Mouse (Mus musculus) hindbrain, embryonic 10.5 days (tissue): ENCODE measurements around the gene Hspa1a. TPM values are rescaled to one million over a fixed set of nuclear protein-coding genes. Genes with fewer than 3 reads are reported as not detected.
A peak's percentile ranks its signal among the peaks of the same experiment; 100 is the strongest.
"Not testable (repeated sequence)": the region's sequence is repeated elsewhere in the genome, so short reads cannot be mapped to it uniquely, and the experiment has no call there.

Experiments used
- DNase-seq: peaks from one replicate; pipeline ENCODE4 v3.0.0-alpha.2; 2017; ENCODE audit warnings: low spot score
- H3K27ac ChIP-seq: fragments of 300-500 bp; sonication (generic); 2 replicates; pipeline ENCODE4 v1.5.1; 2016; ENCODE audit warnings: mild to moderate bottlenecking, moderate library complexity
- H3K27me3 ChIP-seq: fragments of 300-500 bp; sonication (generic); 2 replicates; pipeline ENCODE4 v1.6.1; 2016; ENCODE audit warnings: mild to moderate bottlenecking; ENCODE audit not compliant: poor library complexity, insufficient read depth, severe bottlenecking
- H3K36me3 ChIP-seq: fragments of 300-500 bp; sonication (generic); 2 replicates; pipeline ENCODE4 v1.6.1; 2016; ENCODE audit warnings: mild to moderate bottlenecking, moderate library complexity
- H3K4me1 ChIP-seq: fragments of 300-500 bp; sonication (generic); replicated peaks from 2 replicates; pipeline ENCODE4 v1.6.1; 2016; ENCODE audit warnings: mild to moderate bottlenecking
- H3K4me3 ChIP-seq: fragments of 300-500 bp; sonication (generic); 2 replicates; pipeline ENCODE4 v1.5.1; 2016; ENCODE audit warnings: mild to moderate bottlenecking, moderate library complexity
- H3K9me3 ChIP-seq: fragments of 300-500 bp; sonication (generic); 2 replicates; pipeline ENCODE4 v1.6.1; 2016; ENCODE audit warnings: mild to moderate bottlenecking, moderate library complexity
- WGBS: fragments of 180-500 bp; shearing (Covaris S2); methylation state at CpG from one replicate; pipeline ENCODE4 v1.1.7; 2016; 5-methylcytosine and 5-hydroxymethylcytosine counted together
- polyA plus RNA-seq: library from polyadenylated mRNA; unstranded; fragments of >200 nt; fragmentation: Nextera tagmentation; extraction: Ambion mirVana; gene quantifications from 2 replicates; pipeline ENCODE4 v1.2.1, GENCODE M21; 2016

The Hspa1a gene
- polyA plus RNA-seq, 1 experiment from 2014 or later: 1.7 TPM

- H3K27me3 ChIP-seq: peaks cover 62% of the 10 kb centered on the region
- H3K4me3 ChIP-seq, H3K27ac ChIP-seq, H3K36me3 ChIP-seq, DNase-seq, H3K9me3 ChIP-seq: not testable (repeated sequence)
- peaks cover 12% of the 10 kb centered on the region for H3K4me1 ChIP-seq
- 32% methylated on average over 35 of the region's 40 CpGs for WGBS
Measured at GRCm38 (mm10) chr17:34957966-34958365, 14.0 kb downstream of the Hspa1a start.

- H3K4me3 ChIP-seq, H3K27ac ChIP-seq, DNase-seq, H3K36me3 ChIP-seq, H3K9me3 ChIP-seq: not testable (repeated sequence)
- H3K4me1 ChIP-seq: peaks cover 12% of the 10 kb centered on the region
- peaks cover 57% of the 10 kb centered on the region for H3K27me3 ChIP-seq
- WGBS: 19% methylated on average over 40 of the region's 40 CpGs
Measured at GRCm38 (mm10) chr17:34957291-34957690, 14.7 kb downstream of the Hspa1a start.

- 50% methylated on average over 1 of the region's 1 CpGs for WGBS
- peaks cover 4% of the 10 kb centered on the region for H3K36me3 ChIP-seq
- H3K27ac ChIP-seq: no peak overlapping the region
- DNase-seq: no peak
- no peaks in the 10 kb centered on the region for H3K9me3 ChIP-seq
- H3K4me1 ChIP-seq: peaks cover 12% of the 10 kb centered on the region
- peaks cover 47% of the 10 kb centered on the region for H3K27me3 ChIP-seq
- H3K4me3 ChIP-seq: no peak overlapping the region
Measured at GRCm38 (mm10) chr17:34956340-34956739, 15.6 kb downstream of the Hspa1a start.

- Histone ChIP-seq H3K9me3 (no peaks in the 10 kb centered on the region), H3K4me1 (peaks cover 16% of the 10 kb centered on the region), H3K27me3 (peaks cover 43% of the 10 kb centered on the region), H3K4me3 (no peak overlapping the region), H3K36me3 (peaks cover 9% of the 10 kb centered on the region), H3K27ac (no peak overlapping the region)
- DNase-seq: no peak
- WGBS: 78% methylated on average over 3 of the region's 3 CpGs
Measured at GRCm38 (mm10) chr17:34955884-34956283, 16.1 kb downstream of the Hspa1a start.

GRCm38 (mm10) chr17:34954831-34955230 is 17.1 kb downstream of the Hspa1a start:
- no peak overlapping the region; the same call in 1 of the 2 replicates for H3K4me3 ChIP-seq
- WGBS: 75% methylated on average over 4 of the region's 4 CpGs

GRCm38 (mm10) chr17:34953904-34954303 is 18.1 kb downstream of the Hspa1a start:
- H3K4me1 ChIP-seq: peaks cover 12% of the 10 kb centered on the region
- peaks cover 35% of the 10 kb centered on the region for H3K27me3 ChIP-seq
- no peak overlapping the region for H3K27ac ChIP-seq
- peaks cover 25% of the 10 kb centered on the region for H3K36me3 ChIP-seq
- H3K9me3 ChIP-seq: no peaks in the 10 kb centered on the region
- no peak for DNase-seq
- H3K4me3 ChIP-seq: no peak overlapping the region
- WGBS: 91% methylated on average over 4 of the region's 4 CpGs

More at GRCm38 (mm10) chr17:34954831-34955230, 17.1 kb downstream of the Hspa1a start:
- peaks cover 19% of the 10 kb centered on the region for H3K36me3 ChIP-seq
- H3K27me3 ChIP-seq: peaks cover 35% of the 10 kb centered on the region
- no peaks in the 10 kb centered on the region for H3K9me3 ChIP-seq
- H3K27ac ChIP-seq: no peak overlapping the region
- DNase-seq: no peak
- peaks cover 18% of the 10 kb centered on the region for H3K4me1 ChIP-seq

- DNase-seq: no peak
- Histone ChIP-seq H3K27me3 (peaks cover 35% of the 10 kb centered on the region), H3K36me3 (peaks cover 25% of the 10 kb centered on the region), H3K4me1 (peaks cover 12% of the 10 kb centered on the region), H3K9me3 (no peaks in the 10 kb centered on the region), H3K27ac (peak overlapping the region; percentile 99), H3K4me3 (peak overlapping the region; percentile 99)
- 90% methylated on average over 3 of the region's 3 CpGs for WGBS
Measured at GRCm38 (mm10) chr17:34953258-34953657, 18.7 kb downstream of the Hspa1a start.

- Histone ChIP-seq H3K4me3 (peak overlapping the region; percentile 99), H3K9me3 (no peaks in the 10 kb centered on the region), H3K4me1 (peaks cover 12% of the 10 kb centered on the region), H3K27ac (peak overlapping the region; percentile 99), H3K27me3 (peaks cover 31% of the 10 kb centered on the region), H3K36me3 (peaks cover 25% of the 10 kb centered on the region)
- peak; percentile 86 for DNase-seq
- WGBS: under 1% methylated on average over 23 of the region's 23 CpGs
Measured at GRCm38 (mm10) chr17:34952378-34953040, 19.4 kb downstream of the Hspa1a start.

- peak overlapping the region; percentile 99 for H3K4me3 ChIP-seq
- H3K27ac ChIP-seq: peak overlapping the region; percentile 99
- under 1% methylated on average over 29 of the region's 29 CpGs for WGBS
- peaks cover 25% of the 10 kb centered on the region for H3K36me3 ChIP-seq
- peaks cover 12% of the 10 kb centered on the region for H3K4me1 ChIP-seq
- no peak for DNase-seq
- H3K9me3 ChIP-seq: no peaks in the 10 kb centered on the region
- H3K27me3 ChIP-seq: peaks cover 25% of the 10 kb centered on the region
Measured at GRCm38 (mm10) chr17:34951636-34952377, 20.1 kb downstream of the Hspa1a start.

- DNase-seq: no peak
- no peaks in the 10 kb centered on the region for H3K9me3 ChIP-seq
- WGBS: 38% methylated on average over 10 of the region's 10 CpGs
Measured at GRCm38 (mm10) chr17:34950514-34951455, 21.2 kb downstream of the Hspa1a start.

GRCm38 (mm10) chr17:34949553-34949969 is 22.4 kb downstream of the Hspa1a start:
- peak overlapping the region; percentile 53; the same call in 1 of the 2 replicates for H3K27ac ChIP-seq
- DNase-seq: peak; percentile 47

More at GRCm38 (mm10) chr17:34950514-34951455, 21.2 kb downstream of the Hspa1a start:
- Histone ChIP-seq H3K27ac (peak overlapping the region; percentile 99), H3K4me1 (peaks cover 12% of the 10 kb centered on the region), H3K36me3 (peaks cover 25% of the 10 kb centered on the region), H3K27me3 (peaks cover 15% of the 10 kb centered on the region), H3K4me3 (peak overlapping the region; percentile 99)

More at GRCm38 (mm10) chr17:34949553-34949969, 22.4 kb downstream of the Hspa1a start:
- Histone ChIP-seq H3K27me3 (peaks cover 3% of the 10 kb centered on the region), H3K4me1 (peaks cover 12% of the 10 kb centered on the region), H3K9me3 (no peaks in the 10 kb centered on the region), H3K4me3 (peak overlapping the region; percentile 99), H3K36me3 (peaks cover 25% of the 10 kb centered on the region)
- WGBS: 27% methylated on average over 4 of the region's 4 CpGs
